Mouse (Mus musculus) thymus, postnatal 25 days (tissue): ENCODE measurements around the gene Olfr1258.
"Not testable (repeated sequence)": the region's sequence is repeated elsewhere in the genome, so short reads cannot be mapped to it uniquely, and the experiment has no call there.

Experiments
- DNase-seq: peaks from one replicate; pipeline ENCODE4 v3.0.0; 2022

Gene Olfr1258

GRCm38 (mm10) chr2:89927009-89927408 lies at the start of gene Olfr1258:
Gene Olfr1258, plus strand, starts transcription at chr2:89927309.
- no peak for DNase-seq

- DNase-seq = no peak
These were observed 49.0 kb upstream of the Olfr1258 start, which contains the start of gene Olfr1257 for GRCm38 (mm10) chr2:89878137-89878536. Gene Olfr1257, plus strand, starts transcription at chr2:89878437.

GRCm38 (mm10) chr2:89912616-89913015 lies 14.5 kb upstream of the Olfr1258 start:
- not testable (repeated sequence) for DNase-seq

GRCm38 (mm10) chr2:89948564-89948963 lies 21.5 kb downstream of the Olfr1258 start, which contains the start of gene Olfr1259:
Gene Olfr1259, minus strand, starts transcription at chr2:89948664.
- no peak for DNase-seq

- DNase-seq = no peak
These were observed 47.1 kb downstream of the Olfr1258 start, which contains the start of gene Olfr1260 for GRCm38 (mm10) chr2:89974184-89974583. Gene Olfr1260, plus strand, starts transcription at chr2:89974340.

- DNase-seq = no peak
These were observed 50.6 kb downstream of the Olfr1258 start for GRCm38 (mm10) chr2:89977709-89978108.
